Mouse (Mus musculus) ES-E14 (cell line): Measurements from ENCODE around the gene Nhs. TPM values are rescaled to one million over a fixed set of nuclear protein-coding genes. Genes with fewer than 3 reads are reported as not detected.

Experiments used
- DNase-seq: peaks from one replicate; pipeline ENCODE4 v3.0.0-alpha.2; 2013; ENCODE audit warnings: low read depth, low spot score
- H3K27ac ChIP-seq: 2 replicates; pipeline ENCODE4 v1.5.1; 2012; ENCODE audit warnings: low read depth, mild to moderate bottlenecking, low read length, moderate library complexity, mixed read lengths; ENCODE audit not compliant: poor library complexity, insufficient read depth, severe bottlenecking
- H3K36me3 ChIP-seq: 2 replicates; pipeline ENCODE4 v1.6.1; 2012; ENCODE audit warnings: mild to moderate bottlenecking, low read length, moderate library complexity, mixed read lengths; ENCODE audit not compliant: control insufficient read depth, poor library complexity, insufficient read depth, severe bottlenecking
- H3K4me1 ChIP-seq, 2 experiments: fragments of 150-350 bp in 1 of 2; sonication (generic) in 1 of 2; 2 replicates each; pipeline ENCODE4 v1.6.1; 2012; ENCODE audit warnings: low read length in 2 of 2, mild to moderate bottlenecking in 1 of 2, mixed read lengths in 1 of 2; ENCODE audit not compliant: control insufficient read depth in 2 of 2, insufficient read depth in 2 of 2, poor library complexity in 1 of 2
- H3K4me3 ChIP-seq, 2 experiments: fragments of 150-350 bp in 1 of 2; sonication (generic) in 1 of 2; 2 replicates each; pipeline ENCODE4 v1.5.1; 2012; ENCODE audit warnings: low read length in 2 of 2, low read depth in 1 of 2, mild to moderate bottlenecking in 1 of 2, mixed read lengths in 1 of 2; ENCODE audit not compliant: insufficient read depth in 1 of 2, poor library complexity in 1 of 2, severe bottlenecking in 1 of 2
- H3K9ac ChIP-seq: 2 replicates; pipeline ENCODE4 v1.6.1; 2012; ENCODE audit warnings: low read depth, mild to moderate bottlenecking, low read length, mixed read lengths; ENCODE audit not compliant: poor library complexity, insufficient read depth, severe bottlenecking
- H3K9me3 ChIP-seq: fragments of 150-350 bp; sonication (generic); 2 replicates; pipeline ENCODE4 v1.6.1; 2012; ENCODE audit warnings: low read depth, mild to moderate bottlenecking, low read length; ENCODE audit not compliant: control insufficient read depth, insufficient read depth
- CHD2 ChIP-seq: IDR thresholded peaks from 2 replicates; pipeline ENCODE4 v1.6.1; 2014; ENCODE audit warnings: mild to moderate bottlenecking, low read depth, low read length, inconsistent platforms
- HCFC1 ChIP-seq: IDR thresholded peaks from 2 replicates; pipeline ENCODE4 v1.6.1; 2012; ENCODE audit warnings: low read length, inconsistent platforms, borderline replicate concordance; ENCODE audit not compliant: insufficient read depth
- MAFK ChIP-seq: IDR thresholded peaks from 2 replicates; pipeline ENCODE4 v1.6.1; 2014; ENCODE audit warnings: mild to moderate bottlenecking, low read depth, low read length, inconsistent platforms; ENCODE audit not compliant: insufficient read depth
- ZC3H11A ChIP-seq: IDR thresholded peaks from 2 replicates; pipeline ENCODE4 v1.6.1; 2012; ENCODE audit warnings: low read depth, mild to moderate bottlenecking, inconsistent platforms, low read length, borderline replicate concordance
- ZNF384 ChIP-seq: IDR thresholded peaks from 2 replicates; pipeline ENCODE4 v1.6.1; 2012; ENCODE audit warnings: low read depth, low read length, inconsistent platforms
- in situ Hi-C, 2 experiments: fragments of 600-800 bp; cut with MboI; formaldehyde crosslinking; loops; one replicate each; pipeline ENCODE4 v1.15.1; 2025; ENCODE audit warnings: low sequenced_read_pairs in 2 of 2, inconsistent platforms in 1 of 2; ENCODE audit not compliant: unreplicated experiment in 2 of 2
- total RNA-seq: library from RNA; depleted of rRNA; stranded (reverse); fragments of 300-350 nt; gene quantifications from 2 replicates; pipeline ENCODE4 v1.2.3, GENCODE M21; 2012

Gene Nhs
- total RNA-seq, 1 experiment, result 3.2 TPM

DNA sequence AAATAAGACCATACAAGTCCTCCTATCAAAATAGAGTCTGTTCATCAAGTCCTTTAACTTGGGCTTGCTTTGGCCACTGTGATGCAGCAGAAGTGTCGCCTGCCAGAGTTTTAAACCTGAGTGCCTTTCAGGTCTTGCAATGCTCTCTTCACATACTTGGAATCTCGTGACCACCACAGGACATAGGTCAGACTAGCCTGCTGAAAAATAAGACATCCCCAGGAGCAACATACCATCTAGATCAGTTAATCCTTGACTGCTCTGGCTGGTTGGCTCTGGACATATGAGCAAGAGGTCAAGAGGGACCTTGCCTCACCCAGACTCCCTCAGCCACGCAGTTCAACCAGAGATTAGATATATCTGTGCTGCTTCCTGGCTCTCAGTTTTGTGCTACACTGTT lies 137.8 kb downstream of the Nhs start:
- Histone ChIP-seq H3K27ac (no peak overlapping the region), H3K4me3 (no peak overlapping the region), H3K9ac (no peak overlapping the region), H3K9me3 (no peaks in the 10 kb centered on the region), H3K4me1 (0 out of 4 replicates have a peak, but pooled peaks cover 0 to 2% of the 10 kb centered on the region in 2 experiments), H3K36me3 (no peaks in the 10 kb centered on the region)
- no peak for DNase-seq
- no peak for TF ChIP-seq ZC3H11A
- TF ChIP-seq CHD2, result no peak
- no peak for TF ChIP-seq MAFK
- in situ Hi-C loops, result loop anchor here in 1 of 2 experiments (10.0 kb wide), 1 partner anchor 143 kb away; no protein-coding TSS in a partner anchor

DNA sequence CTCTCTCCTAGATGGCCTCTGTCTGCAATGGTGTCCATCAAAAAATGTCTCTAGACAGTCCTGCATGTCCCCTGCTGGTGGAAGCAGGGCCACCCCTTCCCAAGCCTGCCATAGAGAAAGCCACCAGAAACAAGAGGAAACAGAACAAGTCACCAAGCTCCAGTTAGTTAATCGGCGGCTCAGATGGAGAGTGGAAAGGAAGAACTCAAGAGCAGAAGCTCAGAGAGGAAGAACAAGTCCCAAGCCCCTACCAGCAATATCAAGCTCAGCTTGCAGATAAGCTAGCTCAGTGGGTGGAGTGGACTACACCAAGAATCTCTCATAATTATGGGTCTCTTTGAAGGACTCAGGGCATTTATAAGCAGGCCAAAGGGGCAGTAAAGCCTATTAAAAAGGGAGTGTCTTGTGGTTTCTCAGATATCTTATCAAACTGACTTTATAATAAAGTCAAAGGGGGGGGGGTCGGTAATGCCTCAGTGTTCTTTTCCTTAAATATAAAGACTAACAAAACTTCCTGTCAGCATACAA lies 139.4 kb downstream of the Nhs start:
- no peak for DNase-seq
- Histone ChIP-seq H3K27ac (no peak overlapping the region), H3K9me3 (no peaks in the 10 kb centered on the region), H3K36me3 (no peaks in the 10 kb centered on the region), H3K4me3 (no peak overlapping the region), H3K9ac (no peak overlapping the region), H3K4me1 (no peaks in the 10 kb centered on the region)
- in situ Hi-C loops, result loop anchor here in 1 of 2 experiments (10.0 kb wide), 1 partner anchor 145 kb away; no protein-coding TSS in a partner anchor
- TF ChIP-seq MAFK, result no peak
- TF ChIP-seq ZC3H11A, result no peak

DNA sequence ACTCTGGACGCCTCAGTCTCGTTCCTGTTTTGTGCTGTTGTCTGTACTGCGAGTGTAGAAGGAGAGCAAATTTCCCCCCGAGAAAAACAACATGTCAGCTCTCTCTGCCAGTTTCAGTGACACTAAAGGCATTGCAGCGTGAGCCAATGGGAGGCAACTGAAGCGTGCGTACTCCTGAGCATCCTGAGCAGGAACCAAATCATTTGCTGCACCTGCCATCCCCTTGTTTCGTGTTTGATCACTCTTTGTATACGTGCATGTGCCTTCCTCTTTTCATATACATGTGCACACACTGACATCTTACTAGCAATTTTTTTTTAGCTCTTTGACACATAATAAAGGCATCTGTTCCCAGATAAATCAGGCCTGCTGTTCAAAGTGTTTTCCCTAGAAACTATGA lies 142.1 kb downstream of the Nhs start:
- in situ Hi-C loops, result no loop called here

DNA sequence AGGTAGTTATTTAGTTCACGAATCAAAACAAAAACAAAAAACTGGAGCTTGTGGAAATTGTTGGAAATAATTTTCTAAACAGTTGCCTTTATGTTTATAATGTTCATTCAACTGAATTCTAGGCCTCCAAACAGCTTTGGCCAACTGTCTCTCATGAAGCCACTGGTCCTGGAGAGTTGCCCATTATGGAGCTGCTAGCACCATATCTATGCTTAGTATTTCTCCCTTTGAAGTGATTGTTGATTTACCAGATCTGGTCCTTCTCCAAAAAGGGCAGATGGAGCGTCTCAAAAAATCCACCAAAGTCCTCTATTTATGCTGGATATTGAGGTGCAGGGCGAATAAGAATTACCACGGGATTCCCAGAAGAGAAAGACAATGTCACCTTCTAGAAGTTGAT lies 147.0 kb downstream of the Nhs start:
- no peak overlapping the region for H3K9ac ChIP-seq
- no peaks in the 10 kb centered on the region for H3K36me3 ChIP-seq
- TF ChIP-seq CHD2, result no peak
- in situ Hi-C loops, result no loop called here
- H3K27ac ChIP-seq, result no peak overlapping the region
- no peak for DNase-seq
- no peaks in the 10 kb centered on the region for H3K9me3 ChIP-seq
- 0 out of 4 replicates have a peak, but pooled peaks cover 0 to 4% of the 10 kb centered on the region in 2 experiments for H3K4me1 ChIP-seq
- no peak overlapping the region for H3K4me3 ChIP-seq

More for the DNA sequence above, 142.1 kb downstream of the Nhs start:
- Histone ChIP-seq H3K27ac (no peak overlapping the region), H3K4me1 (no peaks in the 10 kb centered on the region), H3K9me3 (no peaks in the 10 kb centered on the region), H3K4me3 (no peak overlapping the region), H3K9ac (no peak overlapping the region), H3K36me3 (no peaks in the 10 kb centered on the region)
- TF ChIP-seq ZC3H11A, result no peak
- no peak for TF ChIP-seq CHD2
- TF ChIP-seq ZNF384, result no peak
- no peak for TF ChIP-seq MAFK
- no peak for TF ChIP-seq HCFC1
- no peak for DNase-seq

DNA sequence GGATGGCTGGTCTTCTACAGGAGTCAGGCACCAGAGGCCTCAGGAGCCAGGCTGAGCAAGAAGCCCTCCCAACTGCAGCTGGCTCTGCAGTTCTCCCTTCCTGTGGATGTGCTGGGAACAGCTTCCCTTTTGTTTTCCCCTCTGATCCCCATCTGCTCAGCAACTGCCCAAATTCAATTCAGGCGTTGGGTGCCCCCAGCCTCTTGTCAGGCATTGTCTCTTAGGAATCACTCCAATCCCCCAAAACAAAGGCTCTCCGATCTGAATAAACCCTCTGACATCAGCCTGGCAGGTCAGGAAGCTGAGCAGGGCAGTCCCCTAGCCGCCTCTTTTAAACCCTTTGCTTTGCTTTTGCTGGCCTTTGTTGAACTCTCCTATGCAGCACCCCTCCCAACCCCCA lies 149.7 kb downstream of the Nhs start:
- DNase-seq, result peak; percentile 35
- TF ChIP-seq ZNF384 (no peak), MAFK (no peak), HCFC1 (no peak), CHD2 (no peak), ZC3H11A (no peak)
- Histone ChIP-seq H3K4me1 (0 out of 4 replicates have a peak, but pooled peaks cover 0 to 4% of the 10 kb centered on the region in 2 experiments), H3K27ac (no peak overlapping the region), H3K36me3 (no peaks in the 10 kb centered on the region), H3K9me3 (no peaks in the 10 kb centered on the region), H3K4me3 (no peak overlapping the region), H3K9ac (no peak overlapping the region)
- in situ Hi-C loops, result no loop called here
